Mouse (Mus musculus) adrenal gland, adult 8-10 months (tissue): Measurements from ENCODE around the gene A830031A19Rik. TPM values are rescaled to one million over a fixed set of nuclear protein-coding genes. Genes with fewer than 3 reads are reported as not detected.

Experiments used
- DNase-seq: peaks from one replicate; pipeline ENCODE4 v3.0.0; 2022
- microRNA-seq, 2 experiments: library from miRNA; unstranded; fragments of <30 nt; microRNA quantifications; one replicate each; pipeline ENCODE4 v1.2.0; 2022
- total RNA-seq, 4 experiments: library from RNA; stranded (reverse); gene quantifications; 2 replicates each; pipeline ENCODE4 v1.2.4; 2022

Gene A830031A19Rik
- total RNA-seq, 4 experiments from 2014 or later = not detected

DNA sequence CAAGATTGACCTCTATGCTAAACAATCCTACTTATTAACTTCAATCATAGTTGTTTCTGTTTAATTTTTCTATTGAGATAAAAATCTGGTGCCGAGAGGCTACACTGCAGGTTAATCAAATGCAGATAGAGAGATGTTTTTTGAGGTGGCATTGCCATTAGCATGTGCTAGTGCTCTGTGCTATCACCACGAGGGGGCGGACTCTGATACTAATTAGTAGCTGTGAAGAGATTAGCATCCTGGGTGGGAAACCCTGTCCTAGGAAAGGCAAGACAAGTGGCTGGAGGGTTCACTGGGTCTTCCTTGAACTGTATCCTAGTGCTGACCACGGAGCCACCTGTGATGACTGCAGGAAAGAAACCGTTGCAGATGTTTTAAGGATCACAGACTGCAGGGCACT is 66.6 kb downstream of the A830031A19Rik start:
- DNase-seq = no peak

GRCm38 (mm10) chr11:24005445-24006156 is 69.3 kb downstream of the A830031A19Rik start:
- DNase-seq = no peak

DNA sequence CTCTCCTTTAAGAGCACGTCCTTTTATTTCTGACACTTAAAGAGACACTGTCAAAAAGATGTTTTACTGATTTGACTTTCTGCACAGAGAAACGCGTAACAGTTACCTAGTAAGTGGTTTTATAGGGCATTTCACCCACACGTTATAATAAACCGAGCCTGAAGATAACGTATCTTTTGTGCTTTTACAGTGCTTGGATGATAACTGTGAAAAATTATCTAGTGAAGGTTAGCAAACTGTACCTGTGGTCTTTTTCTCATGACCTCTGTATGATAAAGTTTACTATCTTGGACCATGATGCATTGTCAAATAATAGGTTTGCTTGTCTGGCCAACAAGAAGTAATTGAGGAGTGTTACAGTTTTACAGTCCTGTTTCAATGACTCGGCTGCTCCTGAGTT is 74.2 kb downstream of the A830031A19Rik start:
- DNase-seq = no peak

Small RNA genes lying within 50 kb of the gene (microRNA-seq; reads per million reads assigned to microRNA genes)
- 0 reads per million in 2 experiments for gene Gm44381

Other genes starting within 250 kb of the A830031A19Rik start
- gene Papolg, start 179.8 kb downstream of the A830031A19Rik start, total RNA-seq = 10 to 100 TPM; 13.4 to 16.3 (median 14.2) TPM
- 1 to 10 TPM; 4.3 to 8.6 (median 5.7) TPM for gene Bcl11a, start 3.0 kb upstream of the A830031A19Rik start, total RNA-seq